Mouse (Mus musculus) forebrain, embryonic 14.5 days (tissue): ENCODE results near the gene Depdc5. TPM values are rescaled to one million over a fixed set of nuclear protein-coding genes. Genes with fewer than 3 reads are reported as not detected.

Source experiments
- ATAC-seq: fragments of 200-750 bp; cut with Nextera tagmentation; 2 replicates; pipeline ENCODE4 v1.8.0; 2017; ENCODE audit warnings: mild to moderate bottlenecking, moderate library complexity
- DNase-seq: peaks from one replicate; pipeline ENCODE4 v3.0.0-alpha.2; 2015; ENCODE audit warnings: low spot score
- H3K27ac ChIP-seq: fragments of 300-500 bp; sonication (generic); 2 replicates; pipeline ENCODE4 v1.5.1; 2014; ENCODE audit warnings: low read depth, mild to moderate bottlenecking, control low read depth, low read length, moderate library complexity
- H3K27me3 ChIP-seq: fragments of 300-500 bp; sonication (generic); replicated peaks from 2 replicates; pipeline ENCODE4 v1.6.1; 2014; ENCODE audit warnings: low read length, control low read depth, mixed read lengths; ENCODE audit not compliant: control insufficient read depth, insufficient read depth
- H3K36me3 ChIP-seq: fragments of 300-500 bp; sonication (generic); 2 replicates; pipeline ENCODE4 v1.6.1; 2014; ENCODE audit warnings: low read length, control low read depth; ENCODE audit not compliant: control insufficient read depth, insufficient read depth
- H3K4me1 ChIP-seq: fragments of 300-500 bp; sonication (generic); 2 replicates; pipeline ENCODE4 v1.6.1; 2014; ENCODE audit warnings: antibody characterized with exemption, low read length, control low read depth; ENCODE audit not compliant: control insufficient read depth, insufficient read depth
- H3K4me2 ChIP-seq: fragments of 300-500 bp; sonication (generic); 2 replicates; pipeline ENCODE4 v1.6.1; 2014; ENCODE audit warnings: mild to moderate bottlenecking, control low read depth, low read length
- H3K4me3 ChIP-seq: fragments of 300-500 bp; sonication (generic); 2 replicates; pipeline ENCODE4 v1.5.1; 2014; ENCODE audit warnings: low read depth, low read length, control low read depth
- H3K9ac ChIP-seq: fragments of 300-500 bp; sonication (generic); 2 replicates; pipeline ENCODE4 v1.6.1; 2014; ENCODE audit warnings: mild to moderate bottlenecking, low read length, control low read depth, moderate library complexity
- H3K9me3 ChIP-seq: fragments of 300-500 bp; sonication (generic); replicated peaks from 2 replicates; pipeline ENCODE4 v1.6.1; 2016; ENCODE audit warnings: low read length, control low read depth, mixed read lengths; ENCODE audit not compliant: control insufficient read depth
- WGBS: fragments of 180-500 bp; shearing (Covaris S2); extraction: QIAGEN DNeasy Blood & Tissue Kit; methylation state at CpG from one replicate; pipeline ENCODE4 v1.1.7; 2014; 5-methylcytosine and 5-hydroxymethylcytosine counted together
- polyA plus RNA-seq: library from polyadenylated mRNA; unstranded; fragments of >200 nt; fragmentation: Nextera tagmentation; extraction: Ambion mirVana; gene quantifications from 2 replicates; pipeline ENCODE4 v1.2.1, GENCODE M21; 2014

Depdc5 gene
- polyA plus RNA-seq, 1 experiment from 2014 or later: 19.0 TPM

- 85% methylated on average over 4 of the region's 4 CpGs for WGBS
- ATAC-seq: no peak
- H3K27me3 ChIP-seq: no peaks in the 10 kb centered on the region
Observed at GRCm38 (mm10) chr5:32998783-32999182, 135.3 kb downstream of the Depdc5 start.

GRCm38 (mm10) chr5:33001111-33001510 lies 137.6 kb downstream of the Depdc5 start:
- H3K27ac ChIP-seq: no peak overlapping the region
- ATAC-seq: no peak
- H3K27me3 ChIP-seq: no peaks in the 10 kb centered on the region
- H3K9ac ChIP-seq: no peak overlapping the region
- H3K4me1 ChIP-seq: peaks cover 6% of the 10 kb centered on the region; the same call in 1 of the 2 replicates
- H3K9me3 ChIP-seq: no peaks in the 10 kb centered on the region
- H3K4me2 ChIP-seq: no peak overlapping the region
- DNase-seq: no peak
- 92% methylated on average over 5 of the region's 5 CpGs for WGBS
- H3K4me3 ChIP-seq: no peak overlapping the region
- H3K36me3 ChIP-seq: no peaks in the 10 kb centered on the region

More at GRCm38 (mm10) chr5:32998783-32999182, 135.3 kb downstream of the Depdc5 start:
- Histone ChIP-seq H3K4me1 (peaks cover 4% of the 10 kb centered on the region; the same call in 1 of the 2 replicates), H3K4me2 (no peak overlapping the region), H3K4me3 (no peak overlapping the region), H3K36me3 (no peaks in the 10 kb centered on the region), H3K27ac (no peak overlapping the region), H3K9ac (no peak overlapping the region), H3K9me3 (no peaks in the 10 kb centered on the region)
- DNase-seq: no peak

- Histone ChIP-seq H3K4me1 (peaks cover 6% of the 10 kb centered on the region; the same call in 1 of the 2 replicates), H3K36me3 (no peaks in the 10 kb centered on the region), H3K4me2 (no peak overlapping the region), H3K4me3 (no peak overlapping the region), H3K27me3 (no peaks in the 10 kb centered on the region), H3K9ac (no peak overlapping the region), H3K27ac (no peak overlapping the region), H3K9me3 (no peaks in the 10 kb centered on the region)
- ATAC-seq (no peak), DNase-seq (no peak)
- 92% methylated on average over 5 of the region's 5 CpGs for WGBS
Observed at GRCm38 (mm10) chr5:33002781-33003180, 139.3 kb downstream of the Depdc5 start.

- WGBS: 77% methylated on average over 6 of the region's 6 CpGs
Observed at GRCm38 (mm10) chr5:33003500-33003899, 140.0 kb downstream of the Depdc5 start.

GRCm38 (mm10) chr5:33004110-33004509 lies 140.6 kb downstream of the Depdc5 start:
- 88% methylated on average over 4 of the region's 4 CpGs for WGBS
- no peaks in the 10 kb centered on the region for H3K9me3 ChIP-seq
- no peak overlapping the region for H3K4me3 ChIP-seq
- no peaks in the 10 kb centered on the region for H3K36me3 ChIP-seq
- no peaks in the 10 kb centered on the region for H3K27me3 ChIP-seq
- H3K9ac ChIP-seq: no peak overlapping the region
- peaks cover 6% of the 10 kb centered on the region; the same call in 1 of the 2 replicates for H3K4me1 ChIP-seq
- DNase-seq (no peak), ATAC-seq (no peak)
- H3K4me2 ChIP-seq: no peak overlapping the region
- no peak overlapping the region for H3K27ac ChIP-seq

More at GRCm38 (mm10) chr5:33003500-33003899, 140.0 kb downstream of the Depdc5 start:
- Histone ChIP-seq H3K4me2 (no peak overlapping the region), H3K27me3 (no peaks in the 10 kb centered on the region), H3K36me3 (no peaks in the 10 kb centered on the region), H3K9ac (no peak overlapping the region), H3K4me1 (peaks cover 6% of the 10 kb centered on the region; the same call in 1 of the 2 replicates), H3K4me3 (no peak overlapping the region), H3K27ac (no peak overlapping the region), H3K9me3 (no peaks in the 10 kb centered on the region)
- DNase-seq (no peak), ATAC-seq (no peak)

- no peak overlapping the region for H3K9ac ChIP-seq
- no peaks in the 10 kb centered on the region for H3K9me3 ChIP-seq
- no peaks in the 10 kb centered on the region for H3K27me3 ChIP-seq
- H3K36me3 ChIP-seq: no peaks in the 10 kb centered on the region
- no peak overlapping the region for H3K4me3 ChIP-seq
- peak; percentile 56 for ATAC-seq
- DNase-seq: peak; percentile 51
- no peak overlapping the region for H3K4me2 ChIP-seq
- peaks cover 10% of the 10 kb centered on the region for H3K4me1 ChIP-seq
- 81% methylated on average over 11 of the region's 11 CpGs for WGBS
- H3K27ac ChIP-seq: peak overlapping the region; percentile 60
Observed at GRCm38 (mm10) chr5:33005442-33006145, 142.1 kb downstream of the Depdc5 start.

- no peaks in the 10 kb centered on the region for H3K9me3 ChIP-seq
- no peak overlapping the region for H3K9ac ChIP-seq
- DNase-seq (peak; percentile 58), ATAC-seq (peak; percentile 56)
- WGBS: 35% methylated on average over 8 of the region's 8 CpGs
- no peak overlapping the region for H3K4me2 ChIP-seq
- no peaks in the 10 kb centered on the region for H3K27me3 ChIP-seq
- H3K36me3 ChIP-seq: no peaks in the 10 kb centered on the region
- peaks cover 16% of the 10 kb centered on the region for H3K4me1 ChIP-seq
- H3K4me3 ChIP-seq: no peak overlapping the region
- H3K27ac ChIP-seq: no peak overlapping the region
Observed at GRCm38 (mm10) chr5:33006670-33007069, 143.2 kb downstream of the Depdc5 start.

- WGBS: 64% methylated on average over 4 of the region's 4 CpGs
- H3K4me2 ChIP-seq: no peak overlapping the region
- H3K36me3 ChIP-seq: no peaks in the 10 kb centered on the region
- no peak overlapping the region for H3K27ac ChIP-seq
- H3K4me1 ChIP-seq: peaks cover 16% of the 10 kb centered on the region
- DNase-seq (no peak), ATAC-seq (no peak)
- no peak overlapping the region for H3K9ac ChIP-seq
- no peaks in the 10 kb centered on the region for H3K27me3 ChIP-seq
- no peak overlapping the region for H3K4me3 ChIP-seq
- no peaks in the 10 kb centered on the region for H3K9me3 ChIP-seq
Observed at GRCm38 (mm10) chr5:33007371-33007770, 143.9 kb downstream of the Depdc5 start.

GRCm38 (mm10) chr5:33009301-33009700 lies 145.8 kb downstream of the Depdc5 start:
- Histone ChIP-seq H3K9ac (no peak overlapping the region), H3K4me2 (no peak overlapping the region), H3K4me1 (peaks cover 16% of the 10 kb centered on the region), H3K4me3 (no peak overlapping the region), H3K27ac (no peak overlapping the region), H3K27me3 (no peaks in the 10 kb centered on the region), H3K36me3 (no peaks in the 10 kb centered on the region), H3K9me3 (no peaks in the 10 kb centered on the region)
- WGBS: 60% methylated on average over 2 of the region's 2 CpGs
- no peak for ATAC-seq
- no peak for DNase-seq
